Mouse (Mus musculus): ENCODE measurements around the gene Kcnh5. TPM values are rescaled to one million over a fixed set of nuclear protein-coding genes. Genes with fewer than 3 reads are reported as not detected.

Kcnh5 gene
- not detected in 2 replicates for total RNA-seq (2023)

GRCm38 (mm10) chr12:75176691-75177645 is at the start of gene Kcnh5:
Gene Kcnh5 (minus strand): TSS chr12:75177332.

Other genes with a start within 250 kb of the Kcnh5 start
- gene Rhoj, start 131.0 kb upstream of the Kcnh5 start, total RNA-seq (2023): not detected in 2 replicates
- gene Gphb5, start 239.4 kb upstream of the Kcnh5 start, total RNA-seq (2023): not detected in 2 replicates